Mouse (Mus musculus): Measurements from ENCODE around the gene 5330417C22Rik.

5330417C22Rik gene

GRCm38 (mm10) chr3:108466425-108466824 lies 69.9 kb downstream of the 5330417C22Rik start:
- DNase-seq (ENCODE audit: low read depth in 1 of 2, low spot score in 2 of 2), result no peak

DNA sequence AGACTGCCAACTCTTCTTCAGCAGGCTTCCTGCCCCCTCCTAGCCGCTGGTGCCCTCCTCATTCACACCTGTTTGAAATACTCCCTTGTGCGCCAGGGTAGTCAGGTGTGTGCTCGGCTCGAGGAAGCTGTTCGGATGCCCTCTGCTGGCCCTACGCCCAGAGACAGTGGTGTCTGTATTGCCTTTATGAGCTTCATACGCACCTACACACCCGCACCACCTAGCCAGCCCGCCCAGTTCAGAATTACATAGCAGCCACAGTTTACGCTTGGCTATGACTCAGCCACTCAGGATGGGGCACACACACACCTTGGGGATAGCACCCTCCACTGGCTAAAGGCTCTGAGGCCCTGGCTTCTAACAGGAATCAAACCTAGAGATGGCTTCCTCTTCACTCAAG lies 77.5 kb downstream of the 5330417C22Rik start:
- DNase-seq (ENCODE audit: low read depth in 1 of 2, low spot score in 2 of 2), result no peak

GRCm38 (mm10) chr3:108458380-108458779 lies 78.0 kb downstream of the 5330417C22Rik start:
- no peak for DNase-seq (ENCODE audit: low read depth in 1 of 2, low spot score in 2 of 2)

DNA sequence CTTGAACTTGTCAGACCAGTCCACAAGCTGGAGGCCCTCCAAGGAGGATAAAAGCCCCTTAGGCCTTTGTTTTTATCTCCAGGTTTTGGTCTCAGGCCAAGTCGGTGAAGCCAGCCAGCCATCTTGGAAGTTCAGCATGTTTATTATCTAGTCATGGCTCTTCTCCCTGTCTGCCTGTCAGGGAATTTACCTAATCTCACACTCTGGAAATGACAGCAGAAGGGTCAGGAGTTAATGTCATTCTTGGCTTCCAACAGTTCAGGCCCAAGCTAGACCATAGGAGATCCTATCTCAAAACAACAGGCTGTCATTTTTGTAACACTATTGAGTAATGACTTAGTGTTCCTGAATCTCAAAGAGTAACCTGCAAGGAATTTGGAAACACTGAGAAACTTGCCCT lies 82.2 kb downstream of the 5330417C22Rik start:
- no peak for DNase-seq (ENCODE audit: low read depth in 1 of 2, low spot score in 2 of 2)

DNA sequence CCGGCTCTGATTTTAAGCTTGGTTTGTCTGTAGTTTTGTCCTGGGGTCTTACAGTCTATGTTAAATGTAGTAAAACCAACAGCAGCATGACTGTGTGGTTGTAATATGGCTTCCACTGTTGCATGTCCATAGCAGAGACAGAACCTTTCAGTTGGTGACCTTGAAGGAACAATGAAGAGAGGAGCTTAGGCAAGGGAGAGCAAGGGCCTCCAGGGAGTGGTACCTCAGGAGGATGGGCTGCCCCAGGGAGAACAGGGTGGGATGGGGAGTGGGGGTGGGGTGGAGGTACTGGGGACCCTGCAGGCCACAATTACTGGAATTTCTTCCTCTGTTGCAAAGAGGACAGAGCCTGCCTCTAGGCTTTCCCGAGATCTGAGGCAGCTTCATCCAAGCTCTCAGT lies 84.4 kb downstream of the 5330417C22Rik start:
- DNase-seq (ENCODE audit: low read depth in 1 of 2, low spot score in 2 of 2), result no peak

GRCm38 (mm10) chr3:108445366-108445705 lies 91.0 kb downstream of the 5330417C22Rik start:
- DNase-seq (ENCODE audit: low read depth in 1 of 2, low spot score in 2 of 2), result no peak

DNA sequence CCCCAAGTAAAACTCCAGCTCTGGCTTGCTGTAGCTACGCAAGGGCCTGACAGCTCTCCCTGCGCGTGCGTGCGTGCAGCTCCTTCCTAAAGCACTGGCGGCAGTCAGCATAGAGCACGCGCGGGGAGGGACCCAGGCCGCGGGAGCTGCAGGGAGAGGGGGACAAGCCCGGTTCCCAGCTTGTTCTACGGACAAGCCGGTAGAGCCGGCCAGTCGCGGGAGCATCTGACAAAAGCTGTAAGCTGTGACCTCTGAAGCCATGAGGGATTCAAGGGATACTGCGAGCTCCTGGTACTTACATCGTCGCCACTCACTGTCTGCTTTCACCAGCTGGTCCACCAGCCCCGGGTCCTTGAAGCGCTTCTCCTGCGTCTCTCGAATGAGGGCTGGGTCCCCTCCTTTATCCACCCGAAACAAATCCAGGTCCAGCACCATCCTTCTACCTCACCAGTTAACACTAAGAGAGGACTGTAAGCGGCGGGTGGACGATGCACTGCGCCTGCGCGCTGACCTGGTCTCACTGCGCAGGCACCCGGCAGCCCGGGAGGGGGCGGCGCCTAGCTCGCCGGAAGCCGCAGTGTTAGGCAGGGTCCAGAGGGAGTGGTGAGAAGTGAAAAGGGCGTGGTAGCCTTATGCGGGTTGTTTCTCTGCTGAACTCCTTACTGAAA lies 91.5 kb downstream of the 5330417C22Rik start, which contains the start of gene Sars:
Gene Sars, minus strand, starts transcription at position 512 of the 668 bp plus-strand sequence.
- DNase-seq (ENCODE audit: low read depth in 1 of 2, low spot score in 2 of 2), result peak; percentile 63 to 76

- peak in 1 of 2 experiments; percentile 20 for DNase-seq (ENCODE audit: low read depth in 1 of 2, low spot score in 2 of 2)
Measured at GRCm38 (mm10) chr3:108444029-108444428, 92.3 kb downstream of the 5330417C22Rik start.

- no peak for DNase-seq (ENCODE audit: low read depth in 1 of 2, low spot score in 2 of 2)
Measured at GRCm38 (mm10) chr3:108436380-108436714, 100.0 kb downstream of the 5330417C22Rik start.

DNA sequence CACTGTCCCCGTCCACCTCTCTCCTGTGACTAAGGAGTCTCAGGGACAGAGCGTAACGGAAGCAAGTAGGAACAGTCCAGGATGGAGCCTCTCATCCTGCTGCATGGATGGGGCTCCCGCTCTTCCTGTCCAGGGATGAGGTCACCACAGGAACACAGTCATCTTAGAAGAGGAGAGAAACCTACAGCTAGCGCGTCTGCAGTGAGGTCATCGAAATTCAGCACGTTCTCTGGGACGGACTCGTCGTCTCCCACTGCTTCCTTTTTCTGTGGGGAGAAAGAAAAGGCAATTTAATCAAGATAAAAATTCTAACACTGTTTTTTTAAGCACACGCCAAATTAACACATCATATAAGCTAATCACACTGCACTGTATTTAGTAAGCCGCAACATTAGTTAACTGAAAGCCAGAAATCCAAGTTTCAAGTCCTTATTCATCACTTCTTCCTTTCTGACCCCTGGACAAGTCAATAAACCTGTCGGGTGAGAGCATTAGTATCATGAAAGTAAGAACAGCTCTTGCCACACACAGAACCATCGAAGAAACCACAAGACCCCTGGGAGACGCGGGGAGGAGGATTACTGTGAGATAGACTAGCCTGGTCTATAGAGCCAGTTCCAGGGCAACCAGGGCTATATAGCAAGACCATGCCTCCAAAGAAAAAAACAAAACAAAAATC lies 100.5 kb downstream of the 5330417C22Rik start:
- no peak for DNase-seq (ENCODE audit: low read depth in 1 of 2, low spot score in 2 of 2)

DNA sequence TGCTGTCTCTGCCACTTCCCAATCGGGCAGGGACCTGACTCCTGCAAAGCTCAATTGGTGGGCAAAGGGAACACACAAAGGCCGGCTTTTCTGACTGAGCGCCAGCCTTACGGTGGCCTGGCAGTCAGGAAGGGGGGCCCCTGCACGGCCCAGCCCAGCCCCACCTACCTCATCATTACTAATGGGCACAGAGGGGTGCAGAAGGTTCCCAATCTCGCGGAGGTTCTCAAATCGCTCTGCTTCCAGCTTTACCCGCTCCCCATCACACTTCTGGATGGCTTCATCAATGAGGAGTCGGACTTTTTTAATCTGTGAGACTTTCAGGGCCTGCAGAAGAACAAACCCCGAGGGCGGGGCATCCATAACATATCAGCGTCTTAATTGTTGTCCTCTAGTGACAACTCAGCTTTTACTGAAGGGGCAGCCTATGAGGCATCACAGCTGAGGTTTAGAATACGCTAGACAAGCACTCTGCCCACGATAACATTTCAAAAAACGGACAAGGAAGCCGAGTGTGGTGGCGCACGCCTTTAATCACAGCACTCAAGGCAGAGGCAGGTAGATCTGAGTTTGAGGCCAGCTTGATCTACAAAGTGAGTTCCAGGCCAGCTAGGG lies 102.3 kb downstream of the 5330417C22Rik start:
- DNase-seq (ENCODE audit: low read depth in 1 of 2, low spot score in 2 of 2), result no peak

DNA sequence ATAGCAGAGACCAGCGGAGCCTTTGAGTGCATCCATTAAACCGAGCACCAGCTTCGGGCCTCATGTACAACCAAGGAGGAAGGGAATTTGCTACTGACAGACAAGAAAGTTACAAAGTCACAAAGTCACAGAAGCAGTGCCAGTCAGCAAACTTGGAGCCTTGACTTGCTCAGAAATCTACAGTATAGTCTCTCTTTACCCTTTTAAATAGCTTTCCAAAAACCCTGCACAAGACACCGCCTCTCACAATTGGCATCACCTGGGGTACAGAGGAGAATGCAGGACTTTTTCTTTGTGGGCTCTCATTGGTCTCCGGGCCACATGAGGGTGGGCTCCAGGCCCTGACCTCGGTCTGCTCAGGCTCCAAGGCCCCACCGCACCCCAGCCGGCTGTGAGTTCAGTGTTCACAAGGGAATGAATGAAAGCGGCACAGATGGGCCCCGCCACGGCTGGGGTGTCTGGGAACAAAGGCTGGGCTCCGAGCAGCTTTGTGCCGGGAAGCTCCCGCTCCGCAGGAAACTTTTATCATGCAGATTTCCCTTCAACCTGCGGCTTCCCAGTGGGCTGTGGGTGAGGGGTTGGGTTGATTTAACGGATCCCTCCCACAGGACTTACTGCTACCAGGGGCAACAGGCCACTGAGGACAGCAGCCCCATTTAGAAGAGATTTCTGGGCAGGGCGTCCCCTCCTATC lies 103.0 kb downstream of the 5330417C22Rik start:
- DNase-seq (ENCODE audit: low read depth in 1 of 2, low spot score in 2 of 2), result no peak

- DNase-seq (ENCODE audit: low read depth in 1 of 2, low spot score in 2 of 2), result no peak
Measured at GRCm38 (mm10) chr3:108432542-108433187, 103.7 kb downstream of the 5330417C22Rik start.

DNA sequence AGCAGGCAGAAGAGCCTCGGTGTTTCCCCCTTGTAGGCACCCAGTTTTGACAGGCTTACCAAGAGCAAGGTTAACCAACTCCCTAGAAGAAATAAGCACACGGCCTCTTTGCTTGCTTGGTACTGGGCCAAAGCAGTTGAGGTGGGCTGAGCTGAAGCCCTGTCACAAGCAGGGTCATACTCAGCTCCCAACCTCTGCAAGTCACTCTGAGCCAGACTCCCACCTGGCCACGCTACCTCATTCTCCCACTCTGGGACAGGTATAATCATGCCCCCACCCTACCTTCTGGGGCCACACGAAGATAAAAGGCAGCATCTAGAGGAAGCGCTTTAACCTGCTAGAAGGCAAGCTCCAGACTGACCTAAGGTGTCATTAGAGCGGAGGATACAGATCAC lies 110.7 kb downstream of the 5330417C22Rik start:
- no peak for DNase-seq (ENCODE audit: low read depth in 1 of 2, low spot score in 2 of 2)

DNA sequence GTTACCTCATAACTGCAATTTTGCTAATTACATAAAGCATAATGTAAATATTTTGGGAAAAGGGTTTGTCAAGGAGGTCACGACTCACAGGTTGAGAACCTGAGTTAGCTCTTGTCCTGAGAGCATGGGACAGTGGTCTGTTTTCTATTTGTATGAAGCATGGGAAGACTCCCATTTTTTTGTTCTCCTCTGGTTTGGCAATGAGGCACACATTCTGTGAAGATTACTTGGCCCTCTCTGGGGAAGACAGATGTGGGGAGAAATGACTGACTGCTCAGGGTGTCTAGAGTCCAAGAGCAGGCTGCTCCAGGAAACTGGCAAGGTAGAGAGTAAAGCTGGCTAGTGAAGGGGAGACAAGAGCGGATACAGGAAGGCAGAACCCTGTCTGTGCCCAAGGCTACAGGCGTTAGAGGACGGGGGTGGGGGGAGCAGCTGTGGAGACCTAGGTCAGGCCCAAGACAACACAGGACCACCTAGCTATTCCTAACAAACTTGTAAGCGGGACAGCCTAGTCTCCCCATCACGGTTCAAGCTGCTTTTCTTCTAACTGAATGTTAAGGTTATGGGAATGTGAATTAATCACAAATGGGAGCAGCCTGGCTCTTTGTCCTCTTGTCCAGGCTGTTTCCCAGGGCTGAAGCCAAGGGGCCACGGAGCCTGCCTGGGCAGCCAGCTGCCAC lies 111.3 kb downstream of the 5330417C22Rik start:
- no peak for DNase-seq (ENCODE audit: low read depth in 1 of 2, low spot score in 2 of 2)

- DNase-seq (ENCODE audit: low read depth in 1 of 2, low spot score in 2 of 2), result no peak
Measured at GRCm38 (mm10) chr3:108423844-108424801, 112.2 kb downstream of the 5330417C22Rik start.

GRCm38 (mm10) chr3:108423006-108423405 lies 113.3 kb downstream of the 5330417C22Rik start:
- DNase-seq (ENCODE audit: low read depth in 1 of 2, low spot score in 2 of 2), result no peak

GRCm38 (mm10) chr3:108415831-108416223 lies 120.5 kb downstream of the 5330417C22Rik start:
- DNase-seq (ENCODE audit: low read depth in 1 of 2, low spot score in 2 of 2), result peak in 1 of 2 experiments; percentile 21

All from monocyte, adult 2 months (primary cell).